Mouse (Mus musculus) liver, embryonic 14.5 days (tissue): ENCODE results near the gene Asgr1. TPM values are rescaled to one million over a fixed set of nuclear protein-coding genes. Genes with fewer than 3 reads are reported as not detected.
A peak's percentile ranks its signal among the peaks of the same experiment; 100 is the strongest.

ENCODE experiments used
- ATAC-seq: fragments of 200-750 bp; cut with Nextera tagmentation; 2 replicates; pipeline ENCODE4 v1.8.0; 2017; ENCODE audit warnings: moderate number of reproducible peaks, mild to moderate bottlenecking, moderate library complexity; ENCODE audit not compliant: insufficient read depth
- DNase-seq, 3 experiments: peaks; one replicate each; pipeline ENCODE4 v3.0.0-alpha.2; 2012 to 2013; ENCODE audit warnings: low read depth in 3 of 3, low spot score in 3 of 3
- H3K27ac ChIP-seq: fragments of 300-500 bp; sonication (generic); 2 replicates; pipeline ENCODE4 v1.5.1; 2014; ENCODE audit warnings: moderate library complexity, mild to moderate bottlenecking, control low read depth, inconsistent platforms
- H3K27me3 ChIP-seq: fragments of 300-500 bp; sonication (generic); 2 replicates; pipeline ENCODE4 v1.6.1; 2014; ENCODE audit warnings: mild to moderate bottlenecking, low read length, moderate library complexity; ENCODE audit not compliant: control insufficient read depth, insufficient read depth
- H3K36me3 ChIP-seq: fragments of 300-500 bp; sonication (generic); replicated peaks from 2 replicates; pipeline ENCODE4 v1.6.1; 2014; ENCODE audit warnings: low read depth; ENCODE audit not compliant: control insufficient read depth, insufficient read depth
- H3K4me1 ChIP-seq, 2 experiments: fragments of 200-500 bp in 1 of 2; fragments of 300-500 bp in 1 of 2; sonication (generic) in 1 of 2; replicated peaks; 2 replicates each; pipeline ENCODE4 v1.6.1; 2012 to 2014; ENCODE audit warnings: antibody characterized with exemption in 1 of 2, inconsistent platforms in 1 of 2, low read length in 1 of 2; ENCODE audit not compliant: control insufficient read depth in 2 of 2, insufficient read depth in 2 of 2
- H3K4me2 ChIP-seq: fragments of 300-500 bp; sonication (generic); 2 replicates; pipeline ENCODE4 v1.6.1; 2014; ENCODE audit warnings: low read depth, mild to moderate bottlenecking, control low read depth, moderate library complexity
- H3K4me3 ChIP-seq, 2 experiments: fragments of 200-500 bp in 1 of 2; fragments of 300-500 bp in 1 of 2; sonication (generic) in 1 of 2; 2 replicates each; pipeline ENCODE4 v1.5.1; 2012 to 2014; ENCODE audit warnings: low read depth in 2 of 2, low read length in 2 of 2, mild to moderate bottlenecking in 2 of 2, control low read depth in 1 of 2, inconsistent platforms in 1 of 2, moderate library complexity in 1 of 2; ENCODE audit not compliant: insufficient read depth in 1 of 2
- H3K9ac ChIP-seq: fragments of 300-500 bp; sonication (generic); replicated peaks from 2 replicates; pipeline ENCODE4 v1.6.1; 2014; ENCODE audit warnings: mild to moderate bottlenecking, control low read depth, moderate library complexity
- H3K9me3 ChIP-seq: fragments of 300-500 bp; sonication (generic); 2 replicates; pipeline ENCODE4 v1.6.1; 2016; ENCODE audit warnings: low read length, mixed read lengths; ENCODE audit not compliant: control insufficient read depth
- CTCF ChIP-seq: IDR thresholded peaks from 2 replicates; pipeline ENCODE4 v1.5.1; 2016; ENCODE audit warnings: antibody characterized with exemption, low read depth, control low read depth
- EP300 ChIP-seq: IDR thresholded peaks from 2 replicates; pipeline ENCODE4 v1.6.1; 2016; ENCODE audit warnings: antibody characterized with exemption, low read depth
- WGBS: fragments of 180-500 bp; shearing (Covaris S2); extraction: QIAGEN DNeasy Blood & Tissue Kit; methylation state at CpG from one replicate; pipeline ENCODE4 v1.1.7; 2014; ENCODE audit not compliant: insufficient replicate concordance; 5-methylcytosine and 5-hydroxymethylcytosine counted together
- polyA plus RNA-seq, 2 experiments: library from polyadenylated mRNA; depleted of rRNA in 1 of 2; stranded (reverse) in 1 of 2; unstranded in 1 of 2; fragments of >200 nt; fragmentation: Nextera tagmentation in 1 of 2; extraction: Ambion mirVana in 1 of 2; gene quantifications; 2 replicates each; pipeline versions ENCODE4 v1.2.1 to v1.2.3; 2012 to 2014

The Asgr1 gene
- polyA plus RNA-seq, 2 experiments, result 1.3 to 4.1 TPM

GRCm38 (mm10) chr11:70074379-70075071 is 20.6 kb downstream of the Asgr1 start:
- Histone ChIP-seq H3K9ac (peak overlapping the region; percentile 44; the same call in 1 of the 2 replicates), H3K27me3 (no peaks in the 10 kb centered on the region), H3K36me3 (no peaks in the 10 kb centered on the region), H3K9me3 (no peaks in the 10 kb centered on the region), H3K27ac (peak overlapping the region; percentile 90), H3K4me2 (peak overlapping the region; percentile 50), H3K4me1 (peaks cover 20 to 34% of the 10 kb centered on the region in 2 experiments), H3K4me3 (no peak overlapping the region)
- DNase-seq, result peak; percentile 52 to 56 (median 56)
- ATAC-seq, result peak; percentile 38; the same call in 1 of the 2 replicates
- WGBS, result 31% methylated on average over 17 of the region's 17 CpGs
- TF ChIP-seq CTCF (peak; percentile 92), EP300 (no peak)

GRCm38 (mm10) chr11:70075581-70075980 is 21.7 kb downstream of the Asgr1 start:
- Histone ChIP-seq H3K4me2 (peak overlapping the region; percentile 50), H3K4me3 (no peak overlapping the region), H3K36me3 (no peaks in the 10 kb centered on the region), H3K27me3 (no peaks in the 10 kb centered on the region), H3K4me1 (peaks cover 20 to 34% of the 10 kb centered on the region in 2 experiments), H3K27ac (peak overlapping the region; percentile 90), H3K9ac (0 out of 2 replicates have a peak overlapping the region, but pooled peaks have one; percentile 44), H3K9me3 (no peaks in the 10 kb centered on the region)
- TF ChIP-seq CTCF, result no peak
- TF ChIP-seq EP300, result peak; percentile 80
- DNase-seq, result peak; percentile 73 to 75 (median 75)
- WGBS, result 56% methylated on average over 6 of the region's 6 CpGs
- peak; percentile 83 for ATAC-seq

- no peak overlapping the region for H3K4me2 ChIP-seq
- no peak for TF ChIP-seq EP300
- H3K27ac ChIP-seq, result no peak overlapping the region
- H3K9me3 ChIP-seq, result no peaks in the 10 kb centered on the region
- H3K9ac ChIP-seq, result no peak overlapping the region
- no peak for DNase-seq
- H3K4me1 ChIP-seq, result peaks cover 20 to 34% of the 10 kb centered on the region in 2 experiments
- H3K27me3 ChIP-seq, result no peaks in the 10 kb centered on the region
- no peak overlapping the region for H3K4me3 ChIP-seq
- no peaks in the 10 kb centered on the region for H3K36me3 ChIP-seq
- ATAC-seq, result no peak
- 69% methylated on average over 2 of the region's 3 CpGs for WGBS
Measured at GRCm38 (mm10) chr11:70077441-70077840, 23.6 kb downstream of the Asgr1 start.

- H3K27me3 ChIP-seq, result no peaks in the 10 kb centered on the region
- no peak overlapping the region for H3K27ac ChIP-seq
Measured at GRCm38 (mm10) chr11:70079175-70079574, 25.3 kb downstream of the Asgr1 start.

GRCm38 (mm10) chr11:70079928-70080327 is 26.0 kb downstream of the Asgr1 start:
- no peaks in the 10 kb centered on the region for H3K9me3 ChIP-seq
- H3K4me2 ChIP-seq, result no peak overlapping the region
- no peak overlapping the region for H3K9ac ChIP-seq
- H3K4me1 ChIP-seq, result peaks cover 19 to 27% of the 10 kb centered on the region in 2 experiments
- 43% methylated on average over 7 of the region's 7 CpGs for WGBS
- H3K27me3 ChIP-seq, result no peaks in the 10 kb centered on the region
- H3K4me3 ChIP-seq, result no peak overlapping the region
- no peak for ATAC-seq
- no peaks in the 10 kb centered on the region for H3K36me3 ChIP-seq
- no peak for DNase-seq
- no peak overlapping the region for H3K27ac ChIP-seq
- TF ChIP-seq EP300 (no peak), CTCF (no peak)

More at GRCm38 (mm10) chr11:70079175-70079574, 25.3 kb downstream of the Asgr1 start:
- ATAC-seq, result peak; percentile 56; the same call in 1 of the 2 replicates
- Histone ChIP-seq H3K9ac (no peak overlapping the region), H3K4me1 (peaks cover 20 to 34% of the 10 kb centered on the region in 2 experiments), H3K36me3 (no peaks in the 10 kb centered on the region), H3K4me2 (no peak overlapping the region), H3K9me3 (no peaks in the 10 kb centered on the region), H3K4me3 (no peak overlapping the region)
- TF ChIP-seq CTCF, result no peak
- no peak for TF ChIP-seq EP300
- no peak for DNase-seq
- WGBS, result 59% methylated on average over 6 of the region's 6 CpGs
